Mouse (Mus musculus) layer of hippocampus, postnatal 25 days (tissue): Measurements from ENCODE around the gene Eif3j1. TPM values are rescaled to one million over a fixed set of nuclear protein-coding genes. Genes with fewer than 3 reads are reported as not detected.
"Not testable (repeated sequence)": the region's sequence is repeated elsewhere in the genome, so short reads cannot be mapped to it uniquely, and the experiment has no call there.

Source experiments
- DNase-seq, 2 experiments: peaks; one replicate each; pipeline ENCODE4 v3.0.0; 2022; ENCODE audit warnings: mixed read lengths in 2 of 2, low spot score in 1 of 2; ENCODE audit errors: extremely low spot score in 1 of 2
- microRNA-seq, 2 experiments: library from miRNA; unstranded; fragments of <30 nt; microRNA quantifications; one replicate each; pipeline ENCODE4 v1.2.0; 2021
- total RNA-seq, 2 experiments: library from RNA; stranded (reverse); gene quantifications; 2 replicates each; pipeline ENCODE4 v1.2.3; 2021

The Eif3j1 gene
- total RNA-seq, 2 experiments from 2014 or later = 19.1 to 19.8 TPM

DNA sequence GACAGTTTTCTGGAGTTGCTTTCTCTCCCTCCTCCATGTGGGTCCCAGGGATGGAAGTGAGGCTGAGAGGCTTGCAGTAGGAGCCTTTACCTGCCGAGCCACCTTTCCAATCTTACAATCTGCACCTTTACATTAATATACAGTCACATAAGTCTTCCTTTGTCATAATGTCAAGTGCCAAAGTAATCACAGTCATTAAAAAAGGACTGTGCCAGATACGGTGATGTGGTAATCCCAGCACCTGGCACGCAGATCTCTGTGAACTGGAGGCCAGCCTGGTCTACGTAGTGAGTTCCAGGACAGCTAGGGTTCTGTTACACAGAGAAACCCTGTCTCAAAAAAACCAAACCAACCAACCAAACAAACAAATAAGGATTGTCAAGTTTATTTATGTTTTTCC is 65.5 kb downstream of the Eif3j1 start:
- DNase-seq = no peak

DNA sequence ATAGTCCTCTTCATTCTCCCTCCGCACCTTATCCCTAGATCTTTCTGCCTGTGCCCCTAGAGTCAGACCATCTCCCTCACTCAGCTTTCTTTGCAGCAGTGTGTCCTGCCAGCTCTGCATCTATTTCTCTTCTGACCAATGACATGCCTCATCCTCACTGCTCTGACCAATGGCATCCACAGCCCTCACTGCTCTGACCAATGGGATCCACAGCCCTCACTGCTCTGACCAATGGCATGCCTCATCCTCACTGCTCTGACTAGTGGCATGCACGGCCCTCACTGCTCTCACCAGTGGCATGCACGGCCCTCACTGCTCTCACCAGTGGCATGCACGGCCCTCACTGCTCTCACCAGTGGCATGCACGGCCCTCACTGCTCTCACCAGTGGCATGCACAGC is 69.3 kb downstream of the Eif3j1 start:
- not testable (repeated sequence) for DNase-seq

DNA sequence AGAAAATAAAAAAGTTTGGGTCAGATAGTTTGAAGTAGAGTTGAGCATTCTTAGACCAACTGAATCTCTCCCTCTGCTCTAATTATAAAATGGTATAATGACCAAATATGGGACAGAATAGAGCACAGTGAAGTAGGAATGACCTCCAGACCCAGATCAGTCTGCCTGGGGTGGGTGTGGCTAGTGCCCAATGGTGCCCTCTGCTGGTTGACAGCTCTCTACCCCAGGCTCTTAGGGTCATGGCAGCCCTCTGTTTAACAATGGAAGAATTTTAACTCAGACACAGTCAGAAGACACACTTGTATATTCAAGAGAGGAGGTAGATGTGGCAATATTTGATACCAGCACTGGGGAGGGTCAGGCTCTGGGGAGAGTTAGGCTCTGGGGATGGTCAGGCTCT is 73.7 kb downstream of the Eif3j1 start:
- DNase-seq = no peak

Small RNA genes within 50 kb of the gene (microRNA-seq; reads per million reads assigned to microRNA genes)
- 0 to 0.18 reads per million in 2 experiments for gene Gm47314

Other genes with a start within 250 kb of the Eif3j1 start
- 10 to 100 TPM; 30.1 to 37.0 TPM for gene Frmd5, start 221.5 kb upstream of the Eif3j1 start, total RNA-seq
- 100 to 1,000 TPM; 106 to 120 TPM for gene Casc4, start 161.6 kb upstream of the Eif3j1 start, total RNA-seq
- gene Ctdspl2, start 72.5 kb upstream of the Eif3j1 start, total RNA-seq = 10 to 100 TPM; 33.0 to 33.1 TPM
- gene Mageb3, start 72.5 kb upstream of the Eif3j1 start, total RNA-seq = under 1 TPM; 0.26 to 0.27 TPM
- gene Spg11, start 89.8 kb downstream of the Eif3j1 start, total RNA-seq = 10 to 100 TPM; 15.4 to 17.1 TPM
- gene B2m, start 119.1 kb downstream of the Eif3j1 start, total RNA-seq = 100 to 1,000 TPM in 1 of 2 experiments, 10 to 100 TPM in 1; 99.1 to 104 TPM
- not detected for gene Trim69, start 132.2 kb downstream of the Eif3j1 start, total RNA-seq
- not detected for gene Patl2, start 157.6 kb downstream of the Eif3j1 start, total RNA-seq
- gene Terb2, start 157.7 kb downstream of the Eif3j1 start, total RNA-seq = not detected
- gene Sord, start 206.2 kb downstream of the Eif3j1 start, total RNA-seq = 10 to 100 TPM; 15.9 to 18.5 TPM